Mouse (Mus musculus) heart, postnatal 0 days (tissue): ENCODE data around the gene Clns1a.
A peak's percentile ranks its signal among the peaks of the same experiment; 100 is the strongest.

Source experiments
- CTCF ChIP-seq: IDR thresholded peaks from 2 replicates; pipeline ENCODE4 v1.5.1; 2016; ENCODE audit warnings: antibody characterized with exemption, control low read depth, low read depth
- EP300 ChIP-seq: IDR thresholded peaks from 2 replicates; pipeline ENCODE4 v1.6.1; 2016; ENCODE audit warnings: antibody characterized with exemption, low read depth

DNA sequence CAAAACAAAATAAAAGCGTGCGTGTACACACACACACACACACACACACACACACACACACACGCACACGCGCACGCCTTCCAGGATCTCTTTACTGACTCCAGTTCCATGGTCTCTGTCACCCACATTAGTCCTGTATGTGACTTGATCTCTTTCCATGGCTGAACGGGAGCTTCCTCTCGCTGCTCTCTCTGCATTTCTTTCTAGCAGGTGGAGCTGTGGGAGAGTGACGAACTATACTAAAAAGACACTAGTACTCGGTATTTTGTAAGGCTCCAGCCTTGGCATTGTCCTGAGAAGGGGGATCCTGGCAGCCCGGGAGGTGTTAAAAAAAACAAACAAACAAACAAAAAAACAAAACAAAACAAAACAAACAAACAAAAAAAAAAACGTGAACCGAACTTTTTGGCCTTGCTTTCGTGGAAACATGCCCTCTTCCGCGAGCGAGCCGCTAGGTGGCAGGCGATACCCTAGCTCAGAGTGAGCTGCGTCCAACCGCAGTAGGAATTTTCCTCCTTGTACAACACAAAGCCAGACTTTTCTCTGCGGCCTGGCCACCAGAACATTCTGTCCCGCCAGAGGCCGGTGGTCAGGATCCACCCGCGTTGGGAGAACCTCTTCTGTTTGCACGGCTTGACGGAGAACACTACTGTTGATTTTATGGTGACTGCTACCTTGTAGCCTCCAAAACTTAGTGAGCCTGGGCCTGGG, 51.5 kb downstream of the Clns1a start:
- TF ChIP-seq EP300 (no peak), CTCF (peak; percentile 87)
